ENCODE assay signal across 7 mouse cellular contexts in the genomic region with DNA sequence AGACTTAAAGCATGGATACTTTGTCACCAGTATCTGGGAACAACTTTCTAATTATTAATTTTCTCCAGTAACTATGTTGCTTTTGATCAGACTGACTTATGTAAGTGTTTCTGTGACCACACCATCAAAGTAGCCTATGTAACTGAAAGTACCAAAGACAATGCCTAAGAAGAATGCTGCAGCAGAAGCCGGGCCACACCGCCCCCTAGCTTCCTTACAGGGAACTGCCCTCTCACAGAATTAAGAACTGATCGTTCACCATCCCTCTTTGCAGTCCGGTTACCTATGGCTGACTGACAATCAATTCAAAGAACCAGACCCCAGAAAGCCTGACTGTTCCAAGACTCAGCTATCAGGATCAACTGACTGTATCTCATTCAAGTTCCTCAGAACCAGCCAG.
A peak's percentile ranks its signal among the peaks of the same experiment; 100 is the strongest.
DNase-seq lines count a peak whose midpoint lies in the region; ATAC-seq and TF ChIP-seq lines count a peak whose summit lies in the region.

No protein-coding gene starts in this region.

- TF ChIP-seq EP300 in liver, postnatal 0 days (IDR thresholded peaks at IDR 0.05; ENCODE audit: low read depth) = no peak

- H3K4me3 ChIP-seq in liver, postnatal 0 days (ENCODE audit: low read depth, low read length) = no peak overlapping the region
- no peak overlapping the region for H3K4me3 ChIP-seq in liver, embryonic 12.5 days
- no peak overlapping the region for H3K4me3 ChIP-seq in small intestine, adult 2 months (ENCODE audit: low read depth, low read length)

- H3K27ac ChIP-seq in liver, postnatal 0 days (ENCODE audit: low read depth) = no peak overlapping the region
- no peak overlapping the region for H3K27ac ChIP-seq in liver, embryonic 12.5 days
- H3K27ac ChIP-seq in small intestine, adult 2 months (ENCODE audit: insufficient read depth, low read depth, low read length) = no peak overlapping the region

- ATAC-seq in liver, postnatal 0 days = no peak
- no peak for ATAC-seq in liver, embryonic 12.5 days
- ATAC-seq in Patski = no peak

- peak; percentile 73 for TF ChIP-seq CTCF in liver, postnatal 0 days (IDR thresholded peaks at IDR 0.05; ENCODE audit: low read depth)
- peak; percentile 89 for TF ChIP-seq CTCF in Patski (IDR thresholded peaks at IDR 0.05)
- peak; percentile 69; the same call in 1 of the 2 replicates for TF ChIP-seq CTCF in small intestine, adult 2 months (IDR thresholded peaks at IDR 0.05; ENCODE audit: extremely low read depth, insufficient read length, insufficient replicate concordance, low read depth, low read length)

- H3K4me1 ChIP-seq in liver, postnatal 0 days (ENCODE audit: insufficient read depth) = no peaks in the 10 kb centered on the region
- no peaks in the 10 kb centered on the region for H3K4me1 ChIP-seq in liver, embryonic 12.5 days
- no peaks in the 10 kb centered on the region for H3K4me1 ChIP-seq in small intestine, adult 2 months (ENCODE audit: control insufficient read depth, insufficient read depth, insufficient read length, low read length)

- no peaks in the 10 kb centered on the region for H3K36me3 ChIP-seq in liver, postnatal 0 days (replicated peaks; ENCODE audit: insufficient read depth, low read length)
- H3K36me3 ChIP-seq in liver, embryonic 12.5 days = no peaks in the 10 kb centered on the region
- no peaks in the 10 kb centered on the region for H3K36me3 ChIP-seq in small intestine, adult 2 months (ENCODE audit: control insufficient read depth, insufficient read depth, low read length)

- in situ Hi-C loops in Patski (cut with MboI; ENCODE audit: low pct_unique_long_range_greater_than_20kb) = loop anchor here (5.0 to 25.0 kb wide), 3 partner anchors 207 to 580 kb away; a partner anchor contains a TSS

- 32% methylated on average over 4 of the region's 4 CpGs for WGBS in liver, postnatal 0 days (ENCODE audit: insufficient replicate concordance)
- WGBS in liver, embryonic 12.5 days (ENCODE audit: insufficient replicate concordance) = 37% methylated on average over 4 of the region's 4 CpGs
- WGBS in small intestine, adult 2 months = 21% methylated on average over 4 of the region's 4 CpGs

- H3K9ac ChIP-seq in liver, postnatal 0 days (replicated peaks) = no peak overlapping the region
- H3K9ac ChIP-seq in liver, embryonic 12.5 days = no peak overlapping the region

- CTCF ChIA-PET in Patski (lab: Charles Lee) = interaction anchor here (1.1 to 1.8 kb wide), 5 partner anchors 273 to 321 kb away, joined by 3 to 7 read pairs (median 4); no protein-coding TSS in a partner anchor

- no peaks in the 10 kb centered on the region for H3K27me3 ChIP-seq in liver, postnatal 0 days (ENCODE audit: insufficient read depth, low read length)
- no peaks in the 10 kb centered on the region for H3K27me3 ChIP-seq in liver, embryonic 12.5 days (replicated peaks)
- peaks cover 3% of the 10 kb centered on the region for H3K27me3 ChIP-seq in Patski
- H3K27me3 ChIP-seq in small intestine, adult 2 months (ENCODE audit: control insufficient read depth, insufficient read depth, low read length) = no peaks in the 10 kb centered on the region

- peak; percentile 18 for DNase-seq in liver, postnatal 0 days
- DNase-seq in Patski (ENCODE audit: low read depth, low spot score) = no peak
- DNase-seq in brain, adult 2 months (ENCODE audit: low read depth, low spot score) = peak; percentile 47
- DNase-seq in gastrocnemius, postnatal 14 days = peak; percentile 21
- peak; percentile 45 for DNase-seq in left cerebral cortex, postnatal 4 days

- H3K4me2 ChIP-seq in liver, postnatal 0 days (ENCODE audit: low read depth, low read length) = no peak overlapping the region
- H3K4me2 ChIP-seq in liver, embryonic 12.5 days = no peak overlapping the region

- no peak for TF ChIP-seq POLR2A in small intestine, adult 2 months (IDR thresholded peaks at IDR 0.05; ENCODE audit: low read depth, low read length)

- intact Hi-C loops in gastrocnemius, postnatal 14 days (cut with DNase I; ENCODE audit: low total_unique reads) = loop anchor here (5.0 kb wide), 1 partner anchor 275 kb away; no protein-coding TSS in a partner anchor
- intact Hi-C loops in left cerebral cortex, postnatal 4 days (cut with DNase I) = no loop called here

- H3K9me3 ChIP-seq in liver, postnatal 0 days (ENCODE audit: low read length) = no peaks in the 10 kb centered on the region
- H3K9me3 ChIP-seq in liver, embryonic 12.5 days (replicated peaks) = 0 out of 2 replicates have a peak, but pooled peaks cover 9% of the 10 kb centered on the region

- POLR2A ChIA-PET in Patski (lab: Charles Lee) = no interaction called here
